Mouse (Mus musculus) adrenal gland, adult 8-10 months (tissue): Measurements from ENCODE around the gene Gm17359. TPM values are rescaled to one million over a fixed set of nuclear protein-coding genes. Genes with fewer than 3 reads are reported as not detected.

ENCODE experiments used
- DNase-seq: peaks from one replicate; pipeline ENCODE4 v3.0.0; 2022
- total RNA-seq, 4 experiments: library from RNA; stranded (reverse); gene quantifications; 2 replicates each; pipeline ENCODE4 v1.2.4; 2022

The Gm17359 gene
- total RNA-seq: not detected

- no peak for DNase-seq
Measured at GRCm38 (mm10) chr3:79336044-79336766, at the start of gene Gm17359. TSS of gene Gm17359 (plus strand) at chr3:79336661.

- peak; percentile 95 for DNase-seq
Measured at GRCm38 (mm10) chr3:79287108-79287576, 49.3 kb upstream of the Gm17359 start.

GRCm38 (mm10) chr3:79287699-79288458 is 48.6 kb upstream of the Gm17359 start:
- DNase-seq: no peak

GRCm38 (mm10) chr3:79289050-79289449 is 47.4 kb upstream of the Gm17359 start:
- DNase-seq: no peak

GRCm38 (mm10) chr3:79293023-79293422 is 43.4 kb upstream of the Gm17359 start:
- no peak for DNase-seq

- DNase-seq: no peak
Measured at GRCm38 (mm10) chr3:79294701-79295100, 41.8 kb upstream of the Gm17359 start.

- no peak for DNase-seq
Measured at GRCm38 (mm10) chr3:79296049-79296448, 40.4 kb upstream of the Gm17359 start.

- no peak for DNase-seq
Measured at GRCm38 (mm10) chr3:79296586-79296985, 39.9 kb upstream of the Gm17359 start.

- DNase-seq: no peak
Measured at GRCm38 (mm10) chr3:79297281-79297680, 39.2 kb upstream of the Gm17359 start.

- no peak for DNase-seq
Measured at GRCm38 (mm10) chr3:79299401-79299800, 37.1 kb upstream of the Gm17359 start.

- DNase-seq: no peak
Measured at GRCm38 (mm10) chr3:79308605-79309004, 27.9 kb upstream of the Gm17359 start.

GRCm38 (mm10) chr3:79310184-79310583 is 26.3 kb upstream of the Gm17359 start:
- no peak for DNase-seq

- no peak for DNase-seq
Measured at GRCm38 (mm10) chr3:79311895-79312294, 24.6 kb upstream of the Gm17359 start.

GRCm38 (mm10) chr3:79314006-79314698 is 22.3 kb upstream of the Gm17359 start:
- no peak for DNase-seq

- no peak for DNase-seq
Measured at GRCm38 (mm10) chr3:79324697-79325526, 11.5 kb upstream of the Gm17359 start.

GRCm38 (mm10) chr3:79329691-79330315 is 6.7 kb upstream of the Gm17359 start:
- DNase-seq: no peak

GRCm38 (mm10) chr3:79333051-79333450 is 3.4 kb upstream of the Gm17359 start:
- peak; percentile 3 for DNase-seq

- no peak for DNase-seq
Measured at GRCm38 (mm10) chr3:79333643-79334200, 2.7 kb upstream of the Gm17359 start.

- no peak for DNase-seq
Measured at GRCm38 (mm10) chr3:79340737-79341136, 4.3 kb downstream of the Gm17359 start.

GRCm38 (mm10) chr3:79342961-79343735 is 6.7 kb downstream of the Gm17359 start:
- DNase-seq: no peak

- no peak for DNase-seq
Measured at GRCm38 (mm10) chr3:79349311-79349710, 12.8 kb downstream of the Gm17359 start.
